Mouse (Mus musculus) cortical plate, adult 2 months (tissue): ENCODE data around the gene Gm28038.

Experiments
- CTCF ChIP-seq: fragments of 200-500 bp; IDR thresholded peaks from 2 replicates; pipeline ENCODE4 v1.5.1; 2011; ENCODE audit warnings: mild to moderate bottlenecking, control low read depth, low read length; ENCODE audit not compliant: insufficient read depth; ENCODE audit errors: extremely low read depth
- POLR2A ChIP-seq: fragments of 200-500 bp; IDR thresholded peaks from 2 replicates; pipeline ENCODE4 v1.6.1; 2011; ENCODE audit warnings: mild to moderate bottlenecking, low read length, control low read depth; ENCODE audit not compliant: insufficient read depth; ENCODE audit errors: extremely low read depth

DNA sequence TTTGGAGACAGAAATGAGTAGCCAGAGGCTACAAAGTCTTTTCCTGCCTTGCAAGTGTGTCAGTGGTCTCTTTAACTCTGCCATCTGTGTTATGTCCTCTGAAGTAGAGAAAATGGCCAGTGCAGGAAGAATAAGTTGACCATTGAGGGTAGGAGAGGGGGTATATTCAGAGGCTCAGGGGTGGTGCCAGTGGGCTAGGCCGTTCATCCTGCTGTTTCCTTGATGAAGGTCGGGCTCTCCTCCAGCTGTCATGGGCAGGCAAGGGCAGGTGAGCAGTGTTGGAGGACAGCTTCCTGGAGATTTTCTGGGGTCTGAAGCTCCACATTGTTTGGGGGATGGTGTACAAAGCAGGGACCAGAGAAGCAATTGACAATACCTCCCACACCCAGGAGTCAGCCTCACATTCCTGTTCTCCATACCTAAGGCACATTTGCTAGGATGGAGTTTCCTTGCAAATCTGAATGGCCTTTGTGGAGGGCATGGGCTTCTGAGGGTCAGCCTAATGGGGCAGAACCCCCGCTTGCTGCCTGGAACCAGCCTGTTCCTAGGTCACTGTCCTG is 41.9 kb upstream of the Gm28038 start:
- TF ChIP-seq POLR2A (no peak), CTCF (no peak)
